Mouse (Mus musculus): ENCODE data around the gene Tmem141.

Tmem141 gene

GRCm38 (mm10) chr2:25607761-25608622, 13.8 kb downstream of the Tmem141 start, which contains the start of gene Rabl6:
TSS of gene Rabl6 (minus strand) at chr2:25608521.
- peak; percentile 88 for DNase-seq

DNA sequence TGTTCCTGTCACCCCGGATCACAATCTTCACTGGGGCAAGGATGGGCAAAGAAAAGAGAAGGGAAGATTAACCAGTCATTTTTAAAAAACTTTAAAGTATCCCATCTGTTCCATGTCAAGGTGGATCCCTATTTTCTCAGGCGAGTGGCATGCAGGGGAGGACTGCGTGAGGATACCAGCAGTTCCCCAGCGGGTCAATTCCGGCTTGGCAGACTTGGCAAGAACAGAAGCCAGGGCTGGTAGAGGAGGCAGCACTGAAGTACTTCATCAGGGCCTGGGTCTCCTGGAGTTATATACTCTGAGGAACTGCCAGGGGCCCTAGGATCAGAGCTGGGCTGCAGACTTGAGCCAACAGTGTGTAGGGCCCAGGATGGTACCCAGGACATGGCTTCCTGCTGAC, 19.3 kb downstream of the Tmem141 start:
- DNase-seq = no peak

- DNase-seq = no peak
Observed at GRCm38 (mm10) chr2:25600037-25600436, 21.8 kb downstream of the Tmem141 start.

GRCm38 (mm10) chr2:25598749-25599148, 23.1 kb downstream of the Tmem141 start:
- DNase-seq = no peak

GRCm38 (mm10) chr2:25596765-25597510, 24.9 kb downstream of the Tmem141 start:
- no peak for DNase-seq

- peak; percentile 38 for DNase-seq
Observed at GRCm38 (mm10) chr2:25591863-25592262, 29.9 kb downstream of the Tmem141 start.

- no peak for DNase-seq
Observed at GRCm38 (mm10) chr2:25588227-25588907, 33.4 kb downstream of the Tmem141 start.

- DNase-seq = no peak
Observed at GRCm38 (mm10) chr2:25587290-25587689, 34.5 kb downstream of the Tmem141 start.

DNA sequence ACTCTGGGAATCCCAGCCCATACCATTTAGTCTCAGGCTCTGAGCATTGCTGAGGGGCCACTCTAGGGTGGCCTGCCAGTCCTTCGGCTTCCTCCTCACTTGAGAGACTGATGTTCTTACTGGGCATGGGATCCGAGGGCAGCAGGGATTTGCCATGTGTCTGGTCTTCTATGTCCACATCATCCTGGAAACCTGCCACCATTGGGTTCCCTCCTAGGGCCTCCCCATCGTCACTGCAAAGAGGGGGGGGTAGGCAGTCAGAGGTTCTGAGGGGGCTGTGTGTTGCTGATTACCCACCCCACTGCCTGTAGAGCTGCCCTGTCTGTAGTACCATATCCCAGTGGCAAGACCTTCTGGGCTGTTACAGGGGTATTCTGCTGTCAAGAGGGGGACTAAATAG, 36.2 kb downstream of the Tmem141 start:
- DNase-seq = no peak

- DNase-seq = no peak
Observed at GRCm38 (mm10) chr2:25584856-25585255, 36.9 kb downstream of the Tmem141 start.

DNA sequence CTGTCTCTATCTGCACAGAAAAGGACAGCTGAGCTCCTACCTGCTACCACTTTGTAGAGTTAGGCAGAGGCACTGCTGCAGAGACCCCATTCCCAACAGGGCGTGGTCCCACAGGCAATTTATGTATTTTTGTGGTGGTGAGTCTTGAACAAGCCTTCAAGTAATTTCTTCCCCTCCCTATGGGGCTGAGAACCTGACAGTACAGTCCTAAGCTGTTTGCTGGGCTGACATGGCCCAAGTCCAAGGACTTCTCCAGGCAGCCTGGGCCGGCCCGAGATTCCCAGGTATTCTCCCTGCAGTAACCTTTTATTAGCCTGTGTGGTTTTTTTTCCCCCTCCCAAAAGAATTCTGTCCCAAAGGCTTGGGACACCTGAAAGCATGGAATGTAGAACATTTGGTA, 37.7 kb downstream of the Tmem141 start:
- no peak for DNase-seq

GRCm38 (mm10) chr2:25583571-25583970, 38.2 kb downstream of the Tmem141 start:
- no peak for DNase-seq

- no peak for DNase-seq
Observed at GRCm38 (mm10) chr2:25583120-25583481, 38.7 kb downstream of the Tmem141 start.

GRCm38 (mm10) chr2:25582466-25583119, 39.2 kb downstream of the Tmem141 start:
- DNase-seq = peak; percentile 40

DNA sequence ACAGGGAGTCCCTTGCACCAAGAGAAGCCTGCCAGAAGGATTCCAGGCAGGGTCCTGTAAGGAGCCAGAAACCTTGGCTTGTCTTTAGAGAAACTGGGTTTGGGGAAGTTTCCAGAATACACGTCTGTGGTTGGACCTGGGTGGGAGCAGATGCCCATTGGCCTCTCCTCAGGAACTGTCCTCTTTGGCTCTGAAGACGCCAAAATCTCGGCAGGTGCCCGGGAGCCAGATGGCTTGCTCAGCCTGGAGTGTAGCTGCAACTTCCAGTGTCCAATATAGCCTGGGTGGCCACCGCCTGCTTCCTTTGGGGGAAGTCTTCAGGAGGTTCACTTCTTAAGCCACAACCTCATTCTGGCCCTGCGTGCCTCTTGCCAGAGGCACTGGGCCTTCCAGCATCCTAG, 39.9 kb downstream of the Tmem141 start:
- DNase-seq = no peak

GRCm38 (mm10) chr2:25581294-25581864, 40.4 kb downstream of the Tmem141 start, which contains the start of gene Ajm1:
TSS of gene Ajm1 (minus strand) at chr2:25581757.
- DNase-seq = peak; percentile 60

GRCm38 (mm10) chr2:25580621-25581101, 41.1 kb downstream of the Tmem141 start:
- no peak for DNase-seq

GRCm38 (mm10) chr2:25579737-25580460, 41.9 kb downstream of the Tmem141 start:
- peak; percentile 45 for DNase-seq

- DNase-seq = no peak
Observed at GRCm38 (mm10) chr2:25578796-25579736, 42.7 kb downstream of the Tmem141 start.
